Mouse (Mus musculus): ENCODE measurements around the gene Cd22. TPM values are rescaled to one million over a fixed set of nuclear protein-coding genes. Genes with fewer than 3 reads are reported as not detected.
A peak's percentile ranks its signal among the peaks of the same experiment; 100 is the strongest.
"Not testable (repeated sequence)": the region's sequence is repeated elsewhere in the genome, so short reads cannot be mapped to it uniquely, and the experiment has no call there.

Gene Cd22
- polyA plus RNA-seq, 1 experiment from 2014 or later = 31.6 TPM

DNA sequence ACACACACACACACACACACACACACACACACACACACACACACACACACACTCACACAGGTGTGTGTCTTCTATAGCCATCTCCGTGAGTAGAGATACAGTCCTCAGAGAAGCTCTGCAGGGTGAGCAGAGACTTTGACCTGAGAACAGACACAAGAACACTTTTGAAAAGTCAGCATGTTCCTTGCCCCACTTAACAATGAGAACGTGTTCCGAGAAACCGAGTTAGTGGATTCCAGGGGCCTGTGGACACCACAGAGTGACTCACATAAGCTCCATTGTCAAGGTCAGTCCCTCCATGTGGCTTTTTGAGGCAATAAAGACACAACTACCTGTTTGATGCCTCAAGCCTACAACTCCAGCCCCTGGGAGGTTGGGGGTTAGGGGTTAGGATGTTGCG, 32.8 kb downstream of the Cd22 start:
- no peaks in the 10 kb centered on the region for H3K79me2 ChIP-seq (ENCODE audit: inconsistent target)
- no peak overlapping the region for H3K27ac ChIP-seq
- no peaks in the 10 kb centered on the region for H3K36me3 ChIP-seq (ENCODE audit: inconsistent target)
- no peak overlapping the region for H3K4me3 ChIP-seq (ENCODE audit: inconsistent target)
- 83% methylated on average over 4 of the region's 5 CpGs for WGBS (ENCODE audit: missing documents)

DNA sequence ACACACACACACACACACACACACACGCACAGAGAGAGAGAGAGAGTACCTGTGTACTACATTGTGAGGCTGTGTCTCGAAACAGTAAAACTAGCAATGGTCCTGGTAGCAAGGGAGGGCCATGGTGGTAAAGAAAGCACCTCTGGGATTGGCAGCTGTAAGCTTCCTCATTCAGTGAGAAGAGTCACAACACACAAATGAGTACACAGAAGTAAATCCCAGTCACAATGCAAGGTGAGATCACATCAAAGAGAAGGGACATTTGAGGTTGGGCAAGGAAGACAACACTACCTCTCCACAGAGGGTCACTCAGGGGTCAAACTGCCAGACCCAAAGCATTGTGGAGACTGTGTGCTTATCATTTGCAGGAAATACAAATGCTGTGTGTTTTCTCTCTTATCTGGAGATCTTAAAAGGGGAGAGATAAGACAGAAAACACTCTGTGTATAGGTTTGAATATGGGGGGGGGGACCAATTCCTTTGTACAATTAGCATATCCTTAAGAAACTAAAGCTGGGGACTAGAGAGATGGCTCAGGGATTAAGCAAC, 33.6 kb downstream of the Cd22 start:
- H3K27ac ChIP-seq = no peak overlapping the region
- 61% methylated on average over 2 of the region's 2 CpGs for whole genome bisulfite sequencing (ENCODE audit: missing documents)

DNA sequence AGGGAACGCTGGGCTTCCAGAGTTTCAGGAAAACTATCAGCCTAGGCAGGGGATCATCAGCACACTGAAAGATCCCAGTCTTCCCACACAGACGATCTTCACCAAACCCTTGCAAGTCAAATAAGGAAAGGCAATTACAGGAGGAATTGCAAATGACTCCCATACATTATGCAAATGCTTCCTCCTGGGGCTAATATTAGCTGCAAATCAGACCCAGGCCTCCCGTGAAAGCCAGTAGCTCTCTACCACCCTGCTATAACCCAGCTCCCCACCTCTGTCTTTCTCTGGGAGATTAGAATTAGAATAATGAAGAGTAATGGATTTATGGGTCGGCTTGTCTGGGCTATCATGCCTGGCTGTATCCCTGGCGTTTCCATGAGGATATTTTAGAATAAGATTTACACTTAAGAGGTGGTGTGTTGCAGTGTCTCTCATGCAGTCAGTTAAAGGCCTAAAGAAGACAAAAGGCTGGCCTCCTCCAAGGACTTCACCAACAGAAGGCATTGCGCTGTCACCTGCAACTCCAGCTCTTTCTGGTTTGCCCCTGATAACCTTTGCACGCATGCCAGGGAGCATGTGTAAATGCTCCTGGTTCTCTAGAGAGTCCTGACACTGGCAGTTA, 35.4 kb downstream of the Cd22 start:
- Histone ChIP-seq H3K27ac (no peak overlapping the region), H3K79me2 (ENCODE audit: inconsistent target) (no peaks in the 10 kb centered on the region), H3K36me3 (ENCODE audit: inconsistent target) (no peaks in the 10 kb centered on the region), H3K4me3 (ENCODE audit: inconsistent target) (no peak overlapping the region)
- WGBS (ENCODE audit: missing documents) = 77% methylated on average over 7 of the region's 7 CpGs

More for the DNA sequence above, 33.6 kb downstream of the Cd22 start:
- Histone ChIP-seq H3K79me2 (ENCODE audit: inconsistent target) (no peaks in the 10 kb centered on the region), H3K4me3 (ENCODE audit: inconsistent target) (no peak overlapping the region), H3K36me3 (ENCODE audit: inconsistent target) (no peaks in the 10 kb centered on the region)

GRCm38 (mm10) chr7:30842092-30842491, 38.0 kb downstream of the Cd22 start:
- WGBS (ENCODE audit: missing documents) = 1% methylated on average over 5 of the region's 5 CpGs

GRCm38 (mm10) chr7:30841379-30841778, 38.8 kb downstream of the Cd22 start:
- Histone ChIP-seq H3K27ac (no peak overlapping the region), H3K36me3 (ENCODE audit: inconsistent target) (no peaks in the 10 kb centered on the region), H3K4me3 (ENCODE audit: inconsistent target) (no peak overlapping the region), H3K79me2 (ENCODE audit: inconsistent target) (no peaks in the 10 kb centered on the region)
- 88% methylated on average over 4 of the region's 4 CpGs for WGBS (ENCODE audit: missing documents)

More at GRCm38 (mm10) chr7:30842092-30842491, 38.0 kb downstream of the Cd22 start:
- H3K27ac ChIP-seq = 0 out of 2 replicates have a peak overlapping the region, but pooled peaks have one; percentile 2
- H3K79me2 ChIP-seq (ENCODE audit: inconsistent target) = no peaks in the 10 kb centered on the region
- H3K36me3 ChIP-seq (ENCODE audit: inconsistent target) = no peaks in the 10 kb centered on the region
- no peak overlapping the region for H3K4me3 ChIP-seq (ENCODE audit: inconsistent target)

DNA sequence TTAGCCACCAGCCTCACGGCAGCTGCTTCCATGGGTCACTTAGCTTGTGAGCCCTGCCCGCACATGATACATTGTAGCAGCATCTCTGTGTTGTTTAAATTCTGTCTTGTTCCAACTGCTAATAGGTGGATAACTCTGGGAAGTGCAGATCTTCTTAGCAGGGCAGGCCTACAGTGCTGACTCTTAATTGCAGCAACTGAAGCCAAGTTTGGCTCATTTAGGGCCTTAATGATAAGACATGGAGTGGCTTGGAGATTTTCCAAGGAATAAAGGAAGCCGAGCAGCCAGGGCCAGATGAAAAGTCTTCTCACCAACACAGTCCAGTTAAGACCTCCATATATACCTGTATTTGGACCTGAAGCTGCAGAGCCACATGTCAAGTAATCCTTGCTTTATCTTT, 39.8 kb downstream of the Cd22 start:
- H3K79me2 ChIP-seq (ENCODE audit: inconsistent target) = no peaks in the 10 kb centered on the region
- WGBS (ENCODE audit: missing documents) = 97% methylated on average over 3 of the region's 3 CpGs
- no peak overlapping the region for H3K27ac ChIP-seq
- no peaks in the 10 kb centered on the region for H3K36me3 ChIP-seq (ENCODE audit: inconsistent target)
- H3K4me3 ChIP-seq (ENCODE audit: inconsistent target) = no peak overlapping the region

DNA sequence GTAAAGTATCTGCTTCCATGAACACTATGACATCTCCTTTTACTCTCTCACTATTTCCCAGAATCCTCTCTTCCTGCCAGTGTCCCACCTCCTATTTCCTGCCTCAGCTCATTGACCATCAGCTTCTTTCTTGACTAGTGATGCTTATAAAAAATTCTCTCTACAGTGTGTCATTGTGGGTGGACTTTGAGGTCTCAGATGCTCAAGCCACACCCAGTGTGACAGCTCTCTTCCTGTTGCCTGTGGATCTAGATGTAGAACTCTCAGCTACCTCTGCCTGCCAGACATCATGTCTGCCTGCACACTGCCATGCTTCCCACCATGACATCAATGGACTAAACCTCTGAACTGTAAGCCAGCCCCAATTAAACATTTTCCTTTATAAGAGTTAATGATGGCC, 42.9 kb downstream of the Cd22 start:
- no peak overlapping the region for H3K4me3 ChIP-seq (ENCODE audit: inconsistent target)
- H3K79me2 ChIP-seq (ENCODE audit: inconsistent target) = no peaks in the 10 kb centered on the region
- H3K27ac ChIP-seq = no peak overlapping the region
- no peaks in the 10 kb centered on the region for H3K36me3 ChIP-seq (ENCODE audit: inconsistent target)

DNA sequence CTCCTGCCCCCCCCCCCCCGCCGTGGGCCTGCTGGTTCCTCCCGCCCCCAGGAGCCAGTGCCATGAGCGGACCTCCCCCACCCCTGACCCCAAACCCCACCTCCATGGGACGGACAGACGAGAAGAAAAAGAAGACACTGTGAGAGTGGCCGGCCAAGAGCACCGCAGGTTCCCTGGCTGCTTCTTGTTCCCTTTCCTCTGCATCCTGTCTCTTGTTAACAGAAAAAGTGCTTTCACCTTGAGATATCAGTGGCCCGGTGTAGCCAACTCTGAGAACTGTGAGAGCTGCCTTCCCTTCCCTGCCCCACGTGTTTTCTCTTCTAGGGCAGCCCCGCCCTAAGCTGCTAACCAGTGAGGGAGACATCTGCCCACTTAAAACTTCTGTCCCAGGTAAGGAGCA, 47.5 kb downstream of the Cd22 start:
- H3K4me3 ChIP-seq (ENCODE audit: inconsistent target); H3K79me2 ChIP-seq (ENCODE audit: inconsistent target); H3K36me3 ChIP-seq (ENCODE audit: inconsistent target); H3K27ac ChIP-seq: not testable (repeated sequence)
- WGBS (ENCODE audit: missing documents) = 15% methylated on average over 11 of the region's 11 CpGs

- H3K79me2 ChIP-seq (ENCODE audit: inconsistent target) = no peaks in the 10 kb centered on the region
- H3K27ac ChIP-seq = no peak overlapping the region
- 33% methylated on average over 13 of the region's 17 CpGs for WGBS (ENCODE audit: missing documents)
- no peak overlapping the region for H3K4me3 ChIP-seq (ENCODE audit: inconsistent target)
- no peaks in the 10 kb centered on the region for H3K36me3 ChIP-seq (ENCODE audit: inconsistent target)
Observed at GRCm38 (mm10) chr7:30832261-30832660, 47.9 kb downstream of the Cd22 start.

- no peaks in the 10 kb centered on the region for H3K79me2 ChIP-seq (ENCODE audit: inconsistent target)
- H3K27ac ChIP-seq = no peak overlapping the region
- H3K4me3 ChIP-seq (ENCODE audit: inconsistent target) = no peak overlapping the region
- H3K36me3 ChIP-seq (ENCODE audit: inconsistent target) = no peaks in the 10 kb centered on the region
- WGBS (ENCODE audit: missing documents) = 84% methylated on average over 3 of the region's 3 CpGs
Observed at GRCm38 (mm10) chr7:30829428-30829827, 50.7 kb downstream of the Cd22 start.

- H3K27ac ChIP-seq = not testable (repeated sequence)
Observed at GRCm38 (mm10) chr7:30828871-30829270, 51.3 kb downstream of the Cd22 start.

DNA sequence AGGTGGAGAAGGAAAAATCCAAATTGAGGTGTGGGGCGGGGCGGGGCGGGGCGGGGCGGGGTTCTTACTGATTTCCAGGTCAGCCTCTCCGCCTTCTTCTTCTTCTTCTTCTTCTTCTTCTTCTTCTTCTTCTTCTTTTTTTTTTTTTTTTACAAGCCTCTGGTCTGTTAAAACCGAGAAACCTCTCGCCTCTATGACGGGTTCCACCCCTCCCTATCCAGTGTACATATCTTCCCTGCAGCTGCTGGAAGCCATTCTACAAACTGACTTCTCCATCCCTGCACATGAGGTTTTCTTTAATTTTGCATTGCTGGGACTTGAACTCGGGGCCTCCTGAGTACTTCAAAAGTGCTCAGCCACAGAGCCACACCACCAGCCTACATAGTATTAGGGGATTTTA, 53.5 kb downstream of the Cd22 start:
- 90% methylated on average over 3 of the region's 10 CpGs for WGBS (ENCODE audit: missing documents)
- no peak overlapping the region for H3K27ac ChIP-seq
- H3K36me3 ChIP-seq (ENCODE audit: inconsistent target) = no peaks in the 10 kb centered on the region
- no peak overlapping the region for H3K4me3 ChIP-seq (ENCODE audit: inconsistent target)
- H3K79me2 ChIP-seq (ENCODE audit: inconsistent target) = no peaks in the 10 kb centered on the region

More at GRCm38 (mm10) chr7:30828871-30829270, 51.3 kb downstream of the Cd22 start:
- H3K4me3 ChIP-seq (ENCODE audit: inconsistent target); H3K36me3 ChIP-seq (ENCODE audit: inconsistent target); H3K79me2 ChIP-seq (ENCODE audit: inconsistent target): not testable (repeated sequence)

DNA sequence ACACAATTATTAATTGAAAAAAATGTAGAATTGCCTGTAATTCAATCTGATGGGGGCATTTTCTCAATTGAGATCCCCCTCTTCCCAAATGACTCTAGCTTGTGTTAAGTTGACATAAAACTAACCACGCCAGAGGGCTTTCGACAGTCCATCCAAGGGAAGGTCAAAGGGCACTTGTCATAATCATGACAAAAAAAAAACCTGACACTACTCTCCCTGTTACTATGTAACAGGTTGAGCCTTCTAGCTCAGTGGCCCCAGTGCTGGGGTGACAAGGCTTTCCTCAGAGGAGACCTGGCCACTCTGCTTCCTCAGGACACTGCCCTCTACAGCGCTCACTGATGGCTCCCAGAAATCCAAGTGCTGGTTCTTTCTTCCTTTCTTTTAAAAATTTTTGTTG, 55.8 kb downstream of the Cd22 start:
- Histone ChIP-seq H3K79me2 (ENCODE audit: inconsistent target) (no peaks in the 10 kb centered on the region), H3K36me3 (ENCODE audit: inconsistent target) (no peaks in the 10 kb centered on the region), H3K27ac (no peak overlapping the region), H3K4me3 (ENCODE audit: inconsistent target) (no peak overlapping the region)
- WGBS (ENCODE audit: missing documents) = 97% methylated on average over 3 of the region's 3 CpGs

GRCm38 (mm10) chr7:30823675-30824074, 56.5 kb downstream of the Cd22 start, which contains the start of gene Ffar2:
TSS of gene Ffar2 (minus strand) at chr7:30823775.
- H3K27ac ChIP-seq = no peak within 1 kb of the TSS
- no peaks in the 10 kb centered on the region for H3K36me3 ChIP-seq (ENCODE audit: inconsistent target)
- 97% methylated on average over 15 of the region's 18 CpGs for WGBS (ENCODE audit: missing documents)
- no peak within 1 kb of the TSS for H3K4me3 ChIP-seq (ENCODE audit: inconsistent target)
- no peaks in the 10 kb centered on the region for H3K79me2 ChIP-seq (ENCODE audit: inconsistent target)

DNA sequence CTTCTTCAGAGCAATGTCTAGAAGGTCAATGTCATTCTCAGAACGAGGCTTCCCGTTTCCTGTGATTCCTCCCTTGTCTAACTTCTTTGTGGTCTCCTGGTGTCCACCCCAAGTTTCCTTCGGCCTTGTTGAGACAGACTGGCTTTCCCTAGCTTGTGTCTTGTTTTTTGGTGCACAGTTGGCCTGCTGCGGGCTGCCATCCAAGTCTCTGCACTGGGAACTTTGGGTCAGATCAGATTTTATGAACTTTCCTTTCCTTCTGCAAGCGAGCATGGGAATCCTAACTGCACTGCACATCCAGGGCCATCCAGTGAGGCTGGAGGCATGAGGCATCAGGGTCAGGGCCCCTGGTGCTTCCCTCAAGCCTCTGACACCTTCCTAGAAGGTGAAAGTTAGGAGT, 58.6 kb downstream of the Cd22 start:
- no peaks in the 10 kb centered on the region for H3K36me3 ChIP-seq (ENCODE audit: inconsistent target)
- H3K4me3 ChIP-seq (ENCODE audit: inconsistent target) = no peak overlapping the region
- WGBS (ENCODE audit: missing documents) = 46% methylated on average over 5 of the region's 5 CpGs
- no peak overlapping the region for H3K27ac ChIP-seq
- H3K79me2 ChIP-seq (ENCODE audit: inconsistent target) = no peaks in the 10 kb centered on the region
